Mouse (Mus musculus): ENCODE measurements at regions not wholly inside any gene's neighbourhood (a gene's known extent, or its start where the extent isn't known, plus 50 kb on each side); places are given as distances from the start of the nearest gene placed in this dataset.

- Histone ChIP-seq H3K36me3 (ENCODE audit: control insufficient read depth, insufficient read depth) (no peaks in the 10 kb centered on the region), H3K4me2 (ENCODE audit: low read depth) (peak overlapping the region; percentile 3), H3ac (ENCODE audit: control insufficient read depth, insufficient read length) (no peak overlapping the region), H3K27me3 (ENCODE audit: control insufficient read depth, insufficient read depth, insufficient read length) (no peaks in the 10 kb centered on the region), H3K4me3 (no peak overlapping the region), H3K79me2 (ENCODE audit: control insufficient read depth, insufficient read depth) (no peaks in the 10 kb centered on the region)
- no peak for TF ChIP-seq POLR2AphosphoS2 (IDR thresholded peaks at IDR 0.05; ENCODE audit: insufficient read length, low read depth)
- no peak for TF ChIP-seq CEBPB (IDR thresholded peaks at IDR 0.05; ENCODE audit: insufficient read depth, poor library complexity, severe bottlenecking)
- TF ChIP-seq MYOG (IDR thresholded peaks at IDR 0.05; ENCODE audit: control insufficient read depth in 1 of 3, insufficient read depth in 1 of 3, insufficient read length in 2 of 3, low read depth in 2 of 3) = peak in 1 of 3 experiments; percentile 30
- TF ChIP-seq MYOD1 (IDR thresholded peaks at IDR 0.05; ENCODE audit: control insufficient read depth in 1 of 3, insufficient read length in 2 of 3, low read depth in 2 of 3) = peak in 2 of 3 experiments; percentile 27 to 67
- no peak for TF ChIP-seq TCF12 (IDR thresholded peaks at IDR 0.05; ENCODE audit: insufficient read depth, poor library complexity, severe bottlenecking)
Observed at GRCm38 (mm10) chr11:105524400-105524799, 65.4 kb upstream of the Tanc2 start.

- Histone ChIP-seq H3ac (ENCODE audit: control insufficient read depth, insufficient read length) (no peak overlapping the region), H3K4me2 (ENCODE audit: low read depth) (no peak overlapping the region), H3K79me2 (ENCODE audit: control insufficient read depth, insufficient read depth) (no peaks in the 10 kb centered on the region), H3K36me3 (ENCODE audit: control insufficient read depth, insufficient read depth) (no peaks in the 10 kb centered on the region), H3K4me3 (no peak overlapping the region), H3K27me3 (ENCODE audit: control insufficient read depth, insufficient read depth, insufficient read length) (no peaks in the 10 kb centered on the region)
- TF ChIP-seq POLR2A (IDR thresholded peaks at IDR 0.05; ENCODE audit: insufficient read length, low read depth) = no peak
- TF ChIP-seq TCF12 (IDR thresholded peaks at IDR 0.05; ENCODE audit: insufficient read depth, poor library complexity, severe bottlenecking) = no peak
- TF ChIP-seq MYOG (IDR thresholded peaks at IDR 0.05; ENCODE audit: control insufficient read depth in 1 of 3, insufficient read depth in 1 of 3, insufficient read length in 2 of 3, low read depth in 2 of 3) = no peak
Observed at GRCm38 (mm10) chr11:105523765-105524164, 66.0 kb upstream of the Tanc2 start.

- no peaks in the 10 kb centered on the region for H3K79me2 ChIP-seq (ENCODE audit: control insufficient read depth, insufficient read depth)
Observed at GRCm38 (mm10) chr11:105520398-105520797, 63.9 kb upstream of the March10 start.

GRCm38 (mm10) chr11:105513275-105513674 lies 56.7 kb upstream of the March10 start:
- no peak overlapping the region for H3K4me3 ChIP-seq
- TF ChIP-seq TCF3 (IDR thresholded peaks at IDR 0.05; ENCODE audit: insufficient read length, low read depth) = no peak
- no peak for TF ChIP-seq MYOD1 (IDR thresholded peaks at IDR 0.05; ENCODE audit: control insufficient read depth in 1 of 3, insufficient read length in 2 of 3, low read depth in 2 of 3)
- no peak for TF ChIP-seq POLR2A (IDR thresholded peaks at IDR 0.05; ENCODE audit: insufficient read length, low read depth)
- no peak for TF ChIP-seq REST (IDR thresholded peaks at IDR 0.05; ENCODE audit: insufficient read depth, insufficient read length)
- TF ChIP-seq TCF12 (IDR thresholded peaks at IDR 0.05; ENCODE audit: insufficient read depth, poor library complexity, severe bottlenecking) = no peak
- no peak for TF ChIP-seq MAX (IDR thresholded peaks at IDR 0.05; ENCODE audit: low read depth)
- no peak for TF ChIP-seq POLR2AphosphoS2 (IDR thresholded peaks at IDR 0.05; ENCODE audit: insufficient read length, low read depth)
- H3K27me3 ChIP-seq (ENCODE audit: control insufficient read depth, insufficient read depth, insufficient read length) = no peaks in the 10 kb centered on the region
- no peaks in the 10 kb centered on the region for H3K79me2 ChIP-seq (ENCODE audit: control insufficient read depth, insufficient read depth)
- no peaks in the 10 kb centered on the region for H3K36me3 ChIP-seq (ENCODE audit: control insufficient read depth, insufficient read depth)
- no peak overlapping the region for H3K4me2 ChIP-seq (ENCODE audit: low read depth)
- no peak overlapping the region for H3ac ChIP-seq (ENCODE audit: control insufficient read depth, insufficient read length)

More at GRCm38 (mm10) chr11:105520398-105520797, 63.9 kb upstream of the March10 start:
- H3K27me3 ChIP-seq (ENCODE audit: control insufficient read depth, insufficient read depth, insufficient read length) = no peaks in the 10 kb centered on the region
- no peak overlapping the region for H3K4me2 ChIP-seq (ENCODE audit: low read depth)
- TF ChIP-seq E2F4 (IDR thresholded peaks at IDR 0.05; ENCODE audit: insufficient read depth) (no peak), USF1 (IDR thresholded peaks at IDR 0.05; ENCODE audit: low read depth) (no peak), POLR2AphosphoS2 (IDR thresholded peaks at IDR 0.05; ENCODE audit: insufficient read length, low read depth) (no peak), POLR2A (IDR thresholded peaks at IDR 0.05; ENCODE audit: insufficient read length, low read depth) (no peak), TCF3 (IDR thresholded peaks at IDR 0.05; ENCODE audit: insufficient read length, low read depth) (no peak), MAX (IDR thresholded peaks at IDR 0.05; ENCODE audit: low read depth) (no peak), MYOD1 (IDR thresholded peaks at IDR 0.05; ENCODE audit: control insufficient read depth in 1 of 3, insufficient read length in 2 of 3, low read depth in 2 of 3) (no peak), MYOG (IDR thresholded peaks at IDR 0.05; ENCODE audit: control insufficient read depth in 1 of 3, insufficient read depth in 1 of 3, insufficient read length in 2 of 3, low read depth in 2 of 3) (no peak)
- no peak overlapping the region for H3ac ChIP-seq (ENCODE audit: control insufficient read depth, insufficient read length)
- H3K36me3 ChIP-seq (ENCODE audit: control insufficient read depth, insufficient read depth) = no peaks in the 10 kb centered on the region
- no peak overlapping the region for H3K4me3 ChIP-seq

GRCm38 (mm10) chr11:105510626-105511025 lies 54.1 kb upstream of the March10 start:
- TF ChIP-seq CEBPB (IDR thresholded peaks at IDR 0.05; ENCODE audit: insufficient read depth, poor library complexity, severe bottlenecking) (no peak), SRF (IDR thresholded peaks at IDR 0.05; ENCODE audit: control insufficient read depth, insufficient read length, low read depth) (no peak), MYOG (IDR thresholded peaks at IDR 0.05; ENCODE audit: control insufficient read depth in 1 of 3, insufficient read depth in 1 of 3, insufficient read length in 2 of 3, low read depth in 2 of 3) (no peak), E2F4 (IDR thresholded peaks at IDR 0.05; ENCODE audit: insufficient read depth) (no peak)
- H3K27me3 ChIP-seq (ENCODE audit: control insufficient read depth, insufficient read depth, insufficient read length) = no peaks in the 10 kb centered on the region
- no peaks in the 10 kb centered on the region for H3K79me2 ChIP-seq (ENCODE audit: control insufficient read depth, insufficient read depth)
- no peak overlapping the region for H3ac ChIP-seq (ENCODE audit: control insufficient read depth, insufficient read length)
- H3K36me3 ChIP-seq (ENCODE audit: control insufficient read depth, insufficient read depth) = no peaks in the 10 kb centered on the region
- H3K4me3 ChIP-seq = no peak overlapping the region
- no peak overlapping the region for H3K4me2 ChIP-seq (ENCODE audit: low read depth)

GRCm38 (mm10) chr11:105510056-105510455 lies 53.5 kb upstream of the March10 start:
- Histone ChIP-seq H3K27me3 (ENCODE audit: control insufficient read depth, insufficient read depth, insufficient read length) (no peaks in the 10 kb centered on the region), H3K4me3 (no peak overlapping the region), H3K4me2 (ENCODE audit: low read depth) (no peak overlapping the region), H3ac (ENCODE audit: control insufficient read depth, insufficient read length) (no peak overlapping the region), H3K79me2 (ENCODE audit: control insufficient read depth, insufficient read depth) (no peaks in the 10 kb centered on the region), H3K36me3 (ENCODE audit: control insufficient read depth, insufficient read depth) (no peaks in the 10 kb centered on the region)
- TF ChIP-seq TCF12 (IDR thresholded peaks at IDR 0.05; ENCODE audit: insufficient read depth, poor library complexity, severe bottlenecking) (no peak), USF1 (IDR thresholded peaks at IDR 0.05; ENCODE audit: low read depth) (no peak), CEBPB (IDR thresholded peaks at IDR 0.05; ENCODE audit: insufficient read depth, poor library complexity, severe bottlenecking) (no peak), POLR2A (IDR thresholded peaks at IDR 0.05; ENCODE audit: insufficient read length, low read depth) (no peak), POLR2AphosphoS2 (IDR thresholded peaks at IDR 0.05; ENCODE audit: insufficient read length, low read depth) (no peak), MAX (IDR thresholded peaks at IDR 0.05; ENCODE audit: low read depth) (no peak), MYOD1 (IDR thresholded peaks at IDR 0.05; ENCODE audit: control insufficient read depth in 1 of 3, insufficient read length in 2 of 3, low read depth in 2 of 3) (no peak), TCF3 (IDR thresholded peaks at IDR 0.05; ENCODE audit: insufficient read length, low read depth) (no peak)

Data from myocyte (in vitro differentiated cells).